Mouse (Mus musculus) heart, embryonic 16.5 days (tissue): ENCODE measurements at regions not wholly inside any gene's neighbourhood (a gene's known extent, or its start where the extent isn't known, plus 50 kb on each side); places are given as distances from the start of the nearest gene placed in this dataset.

Experiments
- ATAC-seq: fragments of 200-750 bp; cut with Nextera tagmentation; replicated peaks from 2 replicates; pipeline ENCODE4 v1.8.0; 2017; ENCODE audit warnings: moderate number of reproducible peaks; ENCODE audit not compliant: insufficient read depth, low FRiP score; ENCODE audit errors: extremely low read depth
- H3K27ac ChIP-seq: fragments of 300-500 bp; sonication (generic); 2 replicates; pipeline ENCODE4 v1.5.1; 2014; ENCODE audit warnings: mild to moderate bottlenecking, low read length, control low read depth, moderate library complexity
- H3K27me3 ChIP-seq: fragments of 300-500 bp; sonication (generic); 2 replicates; pipeline ENCODE4 v1.6.1; 2014; ENCODE audit warnings: low read length, mixed read lengths; ENCODE audit not compliant: control insufficient read depth, insufficient read depth
- H3K36me3 ChIP-seq: fragments of 300-500 bp; sonication (generic); 2 replicates; pipeline ENCODE4 v1.6.1; 2014; ENCODE audit not compliant: control insufficient read depth, insufficient read depth
- H3K4me1 ChIP-seq: fragments of 300-500 bp; sonication (generic); 2 replicates; pipeline ENCODE4 v1.6.1; 2014; ENCODE audit warnings: low read length, mixed read lengths; ENCODE audit not compliant: control insufficient read depth, insufficient read depth
- H3K4me2 ChIP-seq: fragments of 300-500 bp; sonication (generic); 2 replicates; pipeline ENCODE4 v1.6.1; 2014; ENCODE audit warnings: low read depth, mild to moderate bottlenecking, control low read depth, low read length
- H3K4me3 ChIP-seq: fragments of 300-500 bp; sonication (generic); 2 replicates; pipeline ENCODE4 v1.5.1; 2014; ENCODE audit warnings: mild to moderate bottlenecking, control low read depth, low read length
- H3K9ac ChIP-seq: fragments of 300-500 bp; sonication (generic); 2 replicates; pipeline ENCODE4 v1.6.1; 2014; ENCODE audit warnings: low read length, control low read depth
- H3K9me3 ChIP-seq: fragments of 300-500 bp; sonication (generic); replicated peaks from 2 replicates; pipeline ENCODE4 v1.6.1; 2016; ENCODE audit warnings: low read length; ENCODE audit not compliant: control insufficient read depth
- WGBS: fragments of 180-500 bp; shearing (Covaris S2); extraction: QIAGEN DNeasy Blood & Tissue Kit; methylation state at CpG from one replicate; pipeline ENCODE4 v1.1.7; 2014; 5-methylcytosine and 5-hydroxymethylcytosine counted together

- Histone ChIP-seq H3K4me1 (peaks cover 3% of the 10 kb centered on the region; the same call in 1 of the 2 replicates), H3K4me2 (no peak overlapping the region), H3K27me3 (peaks cover 28% of the 10 kb centered on the region), H3K4me3 (no peak overlapping the region), H3K36me3 (no peaks in the 10 kb centered on the region), H3K9me3 (no peaks in the 10 kb centered on the region), H3K27ac (no peak overlapping the region), H3K9ac (no peak overlapping the region)
- WGBS: 27% methylated on average over 9 of the region's 9 CpGs
- ATAC-seq: 0 out of 2 replicates have a peak, but pooled peaks have one; percentile 49
These were observed 50.2 kb upstream of the Pdzd8 start for GRCm38 (mm10) chr19:59395739-59396138.

DNA sequence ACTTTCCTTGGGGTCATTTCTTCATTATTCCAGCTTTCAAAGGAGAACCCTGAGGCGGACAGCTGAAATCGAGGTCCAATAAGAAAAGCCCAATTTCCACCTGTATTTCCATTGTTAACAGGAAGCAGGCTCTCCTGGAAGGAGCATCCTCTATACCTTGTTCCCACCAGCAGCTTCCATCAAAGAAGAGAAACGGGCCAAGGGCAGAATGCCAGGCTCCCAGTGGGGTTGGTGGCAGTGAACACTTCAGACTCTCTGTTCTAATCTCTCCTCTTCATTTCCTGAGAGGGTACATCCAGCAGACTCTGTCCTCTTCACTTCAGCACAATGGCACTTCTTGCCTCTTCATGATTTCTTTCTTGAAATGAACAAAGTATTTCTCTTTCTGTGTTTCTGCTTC is 50.9 kb upstream of the Pdzd8 start:
- ATAC-seq: no peak
- Histone ChIP-seq H3K27ac (no peak overlapping the region), H3K36me3 (no peaks in the 10 kb centered on the region), H3K27me3 (peaks cover 30% of the 10 kb centered on the region), H3K4me3 (no peak overlapping the region), H3K9ac (no peak overlapping the region), H3K4me2 (no peak overlapping the region), H3K9me3 (no peaks in the 10 kb centered on the region), H3K4me1 (peaks cover 3% of the 10 kb centered on the region; the same call in 1 of the 2 replicates)
- WGBS: 62% methylated on average over 3 of the region's 3 CpGs

DNA sequence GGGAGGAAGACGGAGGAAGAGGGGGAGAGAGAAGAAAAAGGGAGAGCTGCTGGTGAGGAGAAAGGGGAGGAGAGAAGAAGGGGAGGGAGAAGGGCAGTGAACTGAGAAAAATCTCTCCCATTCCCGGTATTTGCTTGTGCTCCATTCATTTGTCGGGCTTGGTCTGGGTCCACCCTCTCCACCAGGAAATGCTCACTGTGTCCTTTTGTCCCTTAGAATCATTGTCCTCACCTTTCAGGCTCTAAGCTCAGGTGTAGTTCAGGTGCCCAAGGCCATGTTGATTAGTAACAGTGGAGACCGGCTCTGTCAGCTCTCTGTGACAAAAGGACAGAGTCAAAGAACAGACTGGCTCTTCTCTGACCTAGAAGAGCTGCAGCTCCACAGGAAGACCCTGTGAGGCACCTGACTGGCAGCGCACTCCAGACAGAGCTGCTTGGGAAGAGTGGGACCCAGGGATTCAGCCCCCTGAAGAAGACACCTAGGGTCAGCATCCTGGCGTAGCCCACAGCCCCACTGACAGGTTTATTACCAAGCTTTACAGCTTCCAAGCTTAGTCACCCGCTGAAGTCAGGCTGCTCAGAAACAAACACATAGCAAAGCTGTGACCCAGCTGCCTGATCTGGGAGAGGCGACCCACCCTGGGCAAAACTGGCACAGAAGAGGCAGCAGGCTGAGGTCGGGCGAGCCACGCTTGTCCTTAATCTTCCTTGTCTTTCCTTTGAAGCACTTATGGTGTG is 54.4 kb upstream of the Pdzd8 start:
- H3K4me3 ChIP-seq: no peak overlapping the region
- no peak overlapping the region for H3K4me2 ChIP-seq
- no peak overlapping the region for H3K9ac ChIP-seq
- no peaks in the 10 kb centered on the region for H3K9me3 ChIP-seq
- peaks cover 41% of the 10 kb centered on the region for H3K27me3 ChIP-seq
- ATAC-seq: no peak
- WGBS: 36% methylated on average over 11 of the region's 11 CpGs
- H3K36me3 ChIP-seq: no peaks in the 10 kb centered on the region
- peaks cover 3% of the 10 kb centered on the region; the same call in 1 of the 2 replicates for H3K4me1 ChIP-seq
- no peak overlapping the region for H3K27ac ChIP-seq

DNA sequence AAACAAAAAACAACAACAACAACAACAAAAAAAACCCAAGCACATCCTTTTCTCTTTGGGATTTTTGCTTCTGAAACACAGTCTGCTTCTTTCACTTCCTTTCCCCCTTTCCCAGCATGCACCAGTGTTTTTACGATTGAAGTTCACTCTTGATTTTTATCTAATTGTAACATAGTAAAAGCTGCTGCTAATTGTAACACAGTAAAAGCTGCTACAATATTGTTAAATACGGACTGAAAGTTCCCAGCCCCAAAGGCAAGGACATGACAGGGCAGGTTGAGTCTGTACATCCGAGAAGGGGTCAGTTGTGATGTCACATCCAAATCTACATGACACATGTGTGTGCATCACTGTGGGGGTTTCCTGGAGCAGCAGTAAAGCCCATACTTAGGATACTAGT is 55.7 kb upstream of the Pdzd8 start:
- ATAC-seq: no peak
- H3K36me3 ChIP-seq: no peaks in the 10 kb centered on the region
- peaks cover 36% of the 10 kb centered on the region for H3K27me3 ChIP-seq
- WGBS: 65% methylated on average over 3 of the region's 3 CpGs
- H3K4me3 ChIP-seq: no peak overlapping the region
- H3K9ac ChIP-seq: no peak overlapping the region
- no peak overlapping the region for H3K27ac ChIP-seq
- H3K4me2 ChIP-seq: no peak overlapping the region
- no peaks in the 10 kb centered on the region for H3K4me1 ChIP-seq
- H3K9me3 ChIP-seq: no peaks in the 10 kb centered on the region

DNA sequence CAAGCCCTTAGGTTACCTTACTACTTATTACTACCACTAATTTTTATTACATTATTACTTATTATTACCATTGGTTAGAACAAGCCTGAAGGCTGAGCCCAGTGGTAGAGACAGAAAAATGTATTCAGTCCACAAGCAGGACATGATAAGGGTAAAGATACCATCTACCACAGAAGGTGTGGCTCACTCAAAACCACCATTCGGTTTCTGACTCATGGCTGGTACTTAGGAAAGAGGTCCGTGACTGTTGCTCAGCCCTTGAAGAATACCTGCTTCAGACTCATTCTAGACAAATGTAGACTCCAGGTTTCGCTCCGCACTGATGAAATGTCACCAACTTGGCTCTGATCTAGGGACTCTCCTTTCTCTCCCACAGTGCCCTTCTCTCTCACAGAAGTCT is 56.1 kb upstream of the Emx2 start:
- Histone ChIP-seq H3K4me1 (no peaks in the 10 kb centered on the region), H3K9ac (no peak overlapping the region), H3K27ac (no peak overlapping the region), H3K27me3 (peaks cover 34% of the 10 kb centered on the region), H3K4me3 (no peak overlapping the region), H3K4me2 (no peak overlapping the region), H3K36me3 (no peaks in the 10 kb centered on the region), H3K9me3 (no peaks in the 10 kb centered on the region)
- ATAC-seq: no peak
- 81% methylated on average over 4 of the region's 4 CpGs for WGBS

- H3K9me3 ChIP-seq: no peaks in the 10 kb centered on the region
- WGBS: 91% methylated on average over 2 of the region's 2 CpGs
- no peak for ATAC-seq
- H3K27me3 ChIP-seq: peaks cover 24% of the 10 kb centered on the region
- H3K9ac ChIP-seq: no peak overlapping the region
- H3K36me3 ChIP-seq: no peaks in the 10 kb centered on the region
- no peak overlapping the region for H3K4me2 ChIP-seq
- no peak overlapping the region for H3K4me3 ChIP-seq
- H3K27ac ChIP-seq: no peak overlapping the region
- H3K4me1 ChIP-seq: no peaks in the 10 kb centered on the region
These were observed 54.1 kb upstream of the Emx2 start for GRCm38 (mm10) chr19:59404082-59404481.

- Histone ChIP-seq H3K36me3 (no peaks in the 10 kb centered on the region), H3K4me1 (no peaks in the 10 kb centered on the region), H3K27ac (no peak overlapping the region), H3K4me3 (no peak overlapping the region), H3K27me3 (peaks cover 19% of the 10 kb centered on the region), H3K9me3 (no peaks in the 10 kb centered on the region), H3K4me2 (no peak overlapping the region), H3K9ac (no peak overlapping the region)
- no peak for ATAC-seq
- WGBS: 82% methylated on average over 1 of the region's 1 CpGs
These were observed 53.4 kb upstream of the Emx2 start for GRCm38 (mm10) chr19:59404766-59405165.

- no peak overlapping the region for H3K27ac ChIP-seq
- no peaks in the 10 kb centered on the region for H3K9me3 ChIP-seq
- H3K4me2 ChIP-seq: no peak overlapping the region
- H3K4me1 ChIP-seq: no peaks in the 10 kb centered on the region
- H3K4me3 ChIP-seq: no peak overlapping the region
- no peak for ATAC-seq
- no peaks in the 10 kb centered on the region for H3K36me3 ChIP-seq
- no peak overlapping the region for H3K9ac ChIP-seq
- H3K27me3 ChIP-seq: peaks cover 14% of the 10 kb centered on the region
- WGBS: 77% methylated on average over 5 of the region's 5 CpGs
These were observed 52.6 kb upstream of the Emx2 start for GRCm38 (mm10) chr19:59405616-59406015.

- WGBS: 66% methylated on average over 2 of the region's 2 CpGs
- no peak overlapping the region for H3K27ac ChIP-seq
- no peak overlapping the region for H3K4me2 ChIP-seq
- peaks cover 4% of the 10 kb centered on the region; the same call in 1 of the 2 replicates for H3K27me3 ChIP-seq
- ATAC-seq: no peak
- no peak overlapping the region for H3K4me3 ChIP-seq
- no peaks in the 10 kb centered on the region for H3K36me3 ChIP-seq
- H3K9me3 ChIP-seq: no peaks in the 10 kb centered on the region
- no peaks in the 10 kb centered on the region for H3K4me1 ChIP-seq
- H3K9ac ChIP-seq: no peak overlapping the region
These were observed 50.1 kb upstream of the Emx2 start for GRCm38 (mm10) chr19:59408094-59408493.
